Mouse (Mus musculus) CD8-positive naive resting alpha-beta T cell, adult 2 months (primary cell): ENCODE data around the gene Olfr1028.

Experiments
- DNase-seq, 2 experiments: peaks; one replicate each; pipeline ENCODE4 v3.0.0; 2022; ENCODE audit warnings: low read depth in 2 of 2, low spot score in 2 of 2

Gene Olfr1028

GRCm38 (mm10) chr2:85950137-85950536, at the start of gene Olfr1028:
Olfr1028 (plus strand) TSS chr2:85950437.
- DNase-seq = no peak

DNA sequence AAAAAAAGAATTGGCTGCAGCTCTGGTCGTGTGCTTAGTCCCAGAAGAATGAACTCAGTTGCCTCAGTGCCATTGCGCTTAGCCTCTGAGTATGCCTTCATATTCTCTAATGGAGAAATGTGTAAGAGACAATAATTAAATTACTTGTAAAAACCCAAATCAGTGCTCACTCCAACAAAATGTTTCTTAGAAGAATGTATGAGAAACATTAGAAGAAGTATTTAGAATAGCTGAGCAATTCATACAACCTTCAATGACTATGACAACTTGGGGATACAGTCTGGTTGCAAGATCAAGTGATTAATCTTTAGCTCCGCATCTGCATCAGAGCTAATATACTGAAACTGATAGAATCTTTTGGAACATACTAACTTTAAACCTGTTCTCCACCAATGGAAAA, 45.3 kb upstream of the Olfr1028 start, which contains the start of gene Olfr1024:
TSS of gene Olfr1024 (minus strand) at position 101 of the 400 bp plus-strand sequence.
- no peak for DNase-seq

GRCm38 (mm10) chr2:85913197-85913596, 37.0 kb upstream of the Olfr1028 start:
- no peak for DNase-seq

- DNase-seq = no peak
These were observed 35.3 kb upstream of the Olfr1028 start, which contains the start of gene Olfr1025-ps1 for GRCm38 (mm10) chr2:85914893-85915292. Olfr1025-ps1 (plus strand) TSS chr2:85915193.

GRCm38 (mm10) chr2:85921258-85921657, 29.0 kb upstream of the Olfr1028 start, which contains the start of gene Olfr1026:
Olfr1026 (plus strand) TSS chr2:85921558.
- DNase-seq = no peak

GRCm38 (mm10) chr2:85973595-85973994, 23.4 kb downstream of the Olfr1028 start, which contains the start of gene Olfr1029:
Olfr1029 (plus strand) TSS chr2:85973895.
- DNase-seq = no peak

DNA sequence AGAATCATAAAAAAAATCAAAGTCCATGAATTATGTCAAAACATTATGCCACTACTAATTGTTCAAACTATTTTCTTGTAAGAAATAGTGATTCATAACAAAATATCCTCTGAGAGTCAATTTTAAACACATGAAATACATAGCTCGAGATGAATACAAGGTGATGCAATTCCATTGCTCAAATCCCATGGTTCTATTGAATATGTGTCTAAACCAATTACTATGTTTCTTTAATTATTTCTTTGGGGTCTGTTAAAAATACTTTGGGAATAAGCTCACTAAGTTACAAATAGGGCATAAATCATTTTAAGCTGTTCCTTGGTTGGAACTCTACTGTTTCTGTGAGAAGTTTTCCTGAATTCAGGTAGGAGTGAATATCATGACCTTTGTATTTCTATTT, 28.7 kb downstream of the Olfr1028 start, which contains the start of gene Olfr1030:
TSS of gene Olfr1030 (plus strand) at position 301 of the 400 bp plus-strand sequence.
- DNase-seq = no peak

GRCm38 (mm10) chr2:85990004-85990403, 39.8 kb downstream of the Olfr1028 start, which contains the start of gene Olfr1031:
Olfr1031 (plus strand) TSS chr2:85990304.
- no peak for DNase-seq
